Mouse (Mus musculus) E14TG2a.4 (cell line): ENCODE measurements around the gene Dis3.

Experiments used
- H3K27me3 ChIP-seq: 2 replicates; pipeline ENCODE4 v1.6.1; 2014; ENCODE audit warnings: low read length, control low read depth; ENCODE audit not compliant: insufficient read depth
- H3K36me3 ChIP-seq: 2 replicates; pipeline ENCODE4 v1.6.1; 2014; ENCODE audit warnings: low read length, control low read depth; ENCODE audit not compliant: insufficient read depth
- H3K4me1 ChIP-seq: replicated peaks from 2 replicates; pipeline ENCODE4 v1.6.1; 2014; ENCODE audit warnings: low read depth, low read length, control low read depth
- H3K4me3 ChIP-seq: replicated peaks from 2 replicates; pipeline ENCODE4 v1.5.1; 2014; ENCODE audit warnings: mild to moderate bottlenecking, low read length
- H3K9me3 ChIP-seq: 2 replicates; pipeline ENCODE4 v1.6.1; 2014; ENCODE audit warnings: low read length, control low read depth
- CTCF ChIP-seq: conservative IDR thresholded peaks from 2 replicates; pipeline ENCODE4 v1.5.1; 2014; ENCODE audit warnings: low read length
- NANOG ChIP-seq: IDR thresholded peaks from 2 replicates; pipeline ENCODE4 v1.6.1; 2014; ENCODE audit warnings: borderline replicate concordance, low read length, mixed read lengths
- POU5F1 ChIP-seq: IDR thresholded peaks from 2 replicates; pipeline ENCODE4 v1.6.1; 2014; ENCODE audit warnings: low read length, borderline replicate concordance

Dis3 gene

GRCm38 (mm10) chr14:99103050-99103449 is 3.5 kb upstream of the Dis3 start:
- H3K9me3 ChIP-seq: no peaks in the 10 kb centered on the region
- H3K4me1 ChIP-seq: peaks cover 21% of the 10 kb centered on the region
- TF ChIP-seq POU5F1: no peak
- H3K27me3 ChIP-seq: no peaks in the 10 kb centered on the region
- no peak overlapping the region for H3K4me3 ChIP-seq
- H3K36me3 ChIP-seq: peaks cover 57% of the 10 kb centered on the region

DNA sequence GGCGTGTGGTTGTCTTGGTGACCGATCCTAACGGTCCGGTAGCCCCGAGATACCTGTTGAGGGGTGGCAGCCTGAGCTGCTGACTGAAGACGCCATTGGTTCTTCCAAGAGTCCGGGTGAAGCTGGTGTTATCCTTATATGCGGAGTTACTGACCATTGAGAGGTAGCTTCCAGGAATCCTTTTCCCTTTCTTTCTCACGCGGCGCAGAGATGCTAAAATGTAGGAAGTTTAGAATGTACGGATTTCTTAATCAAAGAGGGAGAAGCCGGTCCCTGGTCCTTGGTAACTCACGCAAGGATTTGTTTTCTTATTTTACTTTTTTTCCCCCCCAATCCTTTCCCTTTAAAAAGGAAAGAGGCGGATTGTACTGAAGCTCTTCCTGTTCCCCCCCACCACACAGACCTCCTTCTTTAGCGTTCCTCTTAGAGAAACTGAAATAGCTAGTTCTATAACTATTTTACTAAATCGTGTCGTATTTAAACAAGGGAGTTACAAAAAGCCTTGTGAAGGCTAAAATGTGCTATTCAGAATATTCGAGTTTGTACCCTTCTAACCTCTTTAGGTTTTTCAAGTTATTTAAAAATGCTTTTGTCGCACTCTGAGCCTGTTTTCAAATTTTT is 507 bp upstream of the Dis3 start:
- Histone ChIP-seq H3K4me3 (peak overlapping the region; percentile 98), H3K36me3 (peaks cover 72% of the 10 kb centered on the region), H3K9me3 (no peaks in the 10 kb centered on the region), H3K4me1 (peaks cover 21% of the 10 kb centered on the region), H3K27me3 (no peaks in the 10 kb centered on the region)
- TF ChIP-seq CTCF (no peak), NANOG (no peak), POU5F1 (no peak)

DNA sequence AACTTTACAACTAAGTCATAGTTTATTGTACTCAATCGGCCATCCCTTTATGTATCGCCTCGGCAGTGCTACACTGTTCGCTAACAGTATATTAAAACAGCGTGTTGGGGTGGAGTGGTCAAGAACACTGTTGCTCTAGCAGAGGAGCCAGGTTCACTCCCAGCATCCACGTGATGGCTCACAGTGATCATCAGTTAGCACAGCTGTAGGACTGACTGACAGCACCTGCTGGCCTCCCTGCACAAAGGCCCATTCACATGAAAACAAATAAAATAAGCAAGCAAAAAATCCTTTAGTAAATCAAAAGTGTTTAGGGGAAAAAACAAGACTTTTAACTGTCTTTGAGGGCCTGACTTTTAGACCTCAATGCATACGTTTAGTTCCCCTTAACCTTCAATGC is 10.6 kb downstream of the Dis3 start:
- H3K4me3 ChIP-seq: no peak overlapping the region
- TF ChIP-seq CTCF (no peak), NANOG (no peak), POU5F1 (no peak)

DNA sequence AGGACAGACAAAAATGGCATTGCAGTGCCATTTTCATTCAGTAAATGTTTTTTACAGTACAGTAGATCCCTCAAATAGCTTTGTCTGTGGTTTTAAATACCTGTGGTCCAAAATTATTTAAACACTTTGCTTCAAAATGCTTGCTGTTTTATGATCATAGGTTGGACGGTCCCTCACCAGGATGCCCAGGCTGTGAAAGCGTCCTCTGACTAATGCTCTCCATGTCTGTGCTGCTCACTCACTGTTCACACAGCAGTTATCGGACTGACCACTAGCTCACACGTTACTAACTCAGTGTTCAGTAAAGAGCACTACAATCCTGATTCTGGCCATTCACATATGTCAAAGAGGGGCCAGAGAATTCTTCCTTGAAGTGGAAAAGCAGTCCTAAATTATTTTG is 28.4 kb downstream of the Dis3 start:
- H3K4me3 ChIP-seq: no peak overlapping the region
- peaks cover 12% of the 10 kb centered on the region for H3K4me1 ChIP-seq
- no peaks in the 10 kb centered on the region for H3K27me3 ChIP-seq
- H3K9me3 ChIP-seq: no peaks in the 10 kb centered on the region
- peaks cover 92% of the 10 kb centered on the region for H3K36me3 ChIP-seq
- TF ChIP-seq POU5F1 (no peak), CTCF (no peak), NANOG (no peak)

More for the DNA sequence above, 10.6 kb downstream of the Dis3 start:
- Histone ChIP-seq H3K9me3 (no peaks in the 10 kb centered on the region), H3K27me3 (no peaks in the 10 kb centered on the region), H3K36me3 (peaks cover 96% of the 10 kb centered on the region), H3K4me1 (no peaks in the 10 kb centered on the region; the same call in 1 of the 2 replicates)

- no peaks in the 10 kb centered on the region for H3K27me3 ChIP-seq
- peaks cover 15% of the 10 kb centered on the region for H3K4me1 ChIP-seq
- TF ChIP-seq POU5F1 (no peak), NANOG (no peak), CTCF (no peak)
- H3K36me3 ChIP-seq: peaks cover 84% of the 10 kb centered on the region
- H3K9me3 ChIP-seq: no peaks in the 10 kb centered on the region
- H3K4me3 ChIP-seq: no peak overlapping the region
Observed at GRCm38 (mm10) chr14:99063091-99063490, 36.5 kb downstream of the Dis3 start.

DNA sequence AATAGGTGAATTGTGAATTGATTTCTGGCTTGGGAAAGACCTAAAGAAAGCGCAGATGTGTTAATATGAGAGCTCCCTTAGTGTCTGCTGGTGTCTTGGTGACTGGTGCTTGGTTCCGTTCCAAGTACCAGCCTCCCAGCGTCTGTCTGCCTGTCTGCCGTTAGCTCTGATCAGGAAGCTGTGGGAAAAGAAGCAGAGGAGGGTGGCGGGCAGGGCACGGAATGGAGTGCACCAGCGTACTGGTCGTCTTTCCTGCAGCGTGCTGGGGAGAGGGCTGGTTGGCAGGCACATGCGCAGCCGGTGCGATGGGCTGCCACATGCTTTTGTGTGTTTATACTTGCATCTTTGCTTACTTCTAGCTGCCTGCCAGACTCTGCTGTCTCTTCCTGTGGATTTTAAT is 39.0 kb downstream of the Dis3 start:
- TF ChIP-seq POU5F1 (no peak), NANOG (no peak), CTCF (no peak)
- H3K4me3 ChIP-seq: no peak overlapping the region
- peaks cover 82% of the 10 kb centered on the region for H3K36me3 ChIP-seq
- no peaks in the 10 kb centered on the region for H3K27me3 ChIP-seq
- H3K9me3 ChIP-seq: no peaks in the 10 kb centered on the region
- H3K4me1 ChIP-seq: peaks cover 24% of the 10 kb centered on the region

- Histone ChIP-seq H3K4me3 (no peak overlapping the region), H3K36me3 (peaks cover 73% of the 10 kb centered on the region), H3K4me1 (peaks cover 39% of the 10 kb centered on the region), H3K9me3 (no peaks in the 10 kb centered on the region), H3K27me3 (no peaks in the 10 kb centered on the region)
- TF ChIP-seq NANOG (no peak), CTCF (no peak), POU5F1 (no peak)
Observed at GRCm38 (mm10) chr14:99058959-99059586, 40.5 kb downstream of the Dis3 start.

GRCm38 (mm10) chr14:99046782-99047181 is 52.8 kb downstream of the Dis3 start:
- Histone ChIP-seq H3K9me3 (no peaks in the 10 kb centered on the region), H3K27me3 (no peaks in the 10 kb centered on the region), H3K4me1 (peaks cover 67% of the 10 kb centered on the region), H3K4me3 (peak overlapping the region; percentile 99), H3K36me3 (peaks cover 47% of the 10 kb centered on the region)
- no peak for TF ChIP-seq POU5F1
- TF ChIP-seq CTCF: no peak
- no peak for TF ChIP-seq NANOG
